Mouse (Mus musculus) thymus, postnatal 25 days (tissue): ENCODE measurements around the gene Loxl1.
"Not testable (repeated sequence)": the region's sequence is repeated elsewhere in the genome, so short reads cannot be mapped to it uniquely, and the experiment has no call there.

ENCODE experiments used
- DNase-seq: peaks from one replicate; pipeline ENCODE4 v3.0.0; 2022

The Loxl1 gene

GRCm38 (mm10) chr9:58275797-58276196, 37.2 kb downstream of the Loxl1 start:
- peak; percentile 18 for DNase-seq

- peak; percentile 11 for DNase-seq
Observed at GRCm38 (mm10) chr9:58275115-58275774, 37.7 kb downstream of the Loxl1 start.

GRCm38 (mm10) chr9:58274626-58275025, 38.4 kb downstream of the Loxl1 start:
- DNase-seq = no peak

GRCm38 (mm10) chr9:58274101-58274604, 38.8 kb downstream of the Loxl1 start:
- no peak for DNase-seq

- no peak for DNase-seq
Observed at GRCm38 (mm10) chr9:58272855-58273254, 40.1 kb downstream of the Loxl1 start.

- DNase-seq = no peak
Observed at GRCm38 (mm10) chr9:58272068-58272541, 40.9 kb downstream of the Loxl1 start.

GRCm38 (mm10) chr9:58271551-58271950, 41.4 kb downstream of the Loxl1 start:
- not testable (repeated sequence) for DNase-seq

GRCm38 (mm10) chr9:58271109-58271508, 41.9 kb downstream of the Loxl1 start:
- no peak for DNase-seq

- no peak for DNase-seq
Observed at GRCm38 (mm10) chr9:58270081-58270480, 42.9 kb downstream of the Loxl1 start.

GRCm38 (mm10) chr9:58268384-58269313, 44.3 kb downstream of the Loxl1 start:
- peak; percentile 76 for DNase-seq

- DNase-seq = no peak
Observed at GRCm38 (mm10) chr9:58267046-58267445, 45.9 kb downstream of the Loxl1 start.

GRCm38 (mm10) chr9:58266571-58267011, 46.4 kb downstream of the Loxl1 start:
- no peak for DNase-seq

- no peak for DNase-seq
Observed at GRCm38 (mm10) chr9:58265368-58265767, 47.6 kb downstream of the Loxl1 start.

GRCm38 (mm10) chr9:58262507-58262906, 50.5 kb downstream of the Loxl1 start:
- DNase-seq = no peak

- DNase-seq = no peak
Observed at GRCm38 (mm10) chr9:58255704-58256685, 57.0 kb downstream of the Loxl1 start.

GRCm38 (mm10) chr9:58255105-58255504, 57.9 kb downstream of the Loxl1 start:
- DNase-seq = no peak

- not testable (repeated sequence) for DNase-seq
Observed at GRCm38 (mm10) chr9:58253805-58254122, 59.2 kb downstream of the Loxl1 start.

GRCm38 (mm10) chr9:58253033-58253804, 59.8 kb downstream of the Loxl1 start, which contains the start of gene Stoml1:
Stoml1 (plus strand) TSS chr9:58253164.
- DNase-seq = peak; percentile 95

- DNase-seq = not testable (repeated sequence)
Observed at GRCm38 (mm10) chr9:58250730-58251129, 62.3 kb downstream of the Loxl1 start.

- DNase-seq = no peak
Observed at GRCm38 (mm10) chr9:58250322-58250721, 62.7 kb downstream of the Loxl1 start.

- DNase-seq = peak; percentile 77
Observed at GRCm38 (mm10) chr9:58249592-58250192, 63.3 kb downstream of the Loxl1 start, which contains the start of gene Pml. Pml (minus strand) TSS chr9:58249786.
